Mouse (Mus musculus): Measurements from ENCODE around the gene Rmi1.

- TF ChIP-seq CTCF (IDR thresholded peaks at IDR 0.05; ENCODE audit: borderline replicate concordance, insufficient read depth, low read length) (no peak), POLR2A (IDR thresholded peaks at IDR 0.05; ENCODE audit: low read depth, low read length) (no peak)
These were observed 41.3 kb downstream of the Rmi1 start for GRCm38 (mm10) chr13:58443326-58443725.
